Mouse (Mus musculus) embryonic facial prominence, embryonic 13.5 days (tissue): ENCODE data around the gene Pde4a. TPM values are rescaled to one million over a fixed set of nuclear protein-coding genes. Genes with fewer than 3 reads are reported as not detected.

ENCODE experiments used
- ATAC-seq: fragments of 200-750 bp; cut with Nextera tagmentation; 2 replicates; pipeline ENCODE4 v1.8.0; 2017; ENCODE audit warnings: low read depth; ENCODE audit not compliant: insufficient number of reproducible peaks, insufficient read depth, low FRiP score, low TSS enrichment
- H3K27ac ChIP-seq: fragments of 300-500 bp; sonication (generic); 2 replicates; pipeline ENCODE4 v1.5.1; 2015; ENCODE audit warnings: moderate library complexity, mild to moderate bottlenecking, inconsistent platforms
- H3K27me3 ChIP-seq: fragments of 300-500 bp; sonication (generic); 2 replicates; pipeline ENCODE4 v1.6.1; 2015; ENCODE audit warnings: mild to moderate bottlenecking, inconsistent platforms
- H3K36me3 ChIP-seq: fragments of 300-500 bp; sonication (generic); 2 replicates; pipeline ENCODE4 v1.6.1; 2015; ENCODE audit warnings: mild to moderate bottlenecking, inconsistent platforms
- H3K4me1 ChIP-seq: fragments of 300-500 bp; sonication (generic); 2 replicates; pipeline ENCODE4 v1.6.1; 2015; ENCODE audit warnings: inconsistent platforms
- H3K4me2 ChIP-seq: fragments of 300-500 bp; sonication (generic); 2 replicates; pipeline ENCODE4 v1.6.1; 2015; ENCODE audit warnings: moderate library complexity, mild to moderate bottlenecking, inconsistent platforms
- H3K4me3 ChIP-seq: fragments of 300-500 bp; sonication (generic); 2 replicates; pipeline ENCODE4 v1.5.1; 2015; ENCODE audit warnings: mild to moderate bottlenecking, inconsistent platforms
- H3K9ac ChIP-seq: fragments of 300-500 bp; sonication (generic); 2 replicates; pipeline ENCODE4 v1.6.1; 2015; ENCODE audit warnings: mild to moderate bottlenecking, inconsistent platforms
- H3K9me3 ChIP-seq: fragments of 300-500 bp; sonication (generic); 2 replicates; pipeline ENCODE4 v1.6.1; 2016; ENCODE audit warnings: inconsistent platforms
- WGBS: fragments of 180-500 bp; shearing (Covaris S2); methylation state at CpG from one replicate; pipeline ENCODE4 v1.1.7; 2015; ENCODE audit warnings: mixed read lengths; 5-methylcytosine and 5-hydroxymethylcytosine counted together
- polyA plus RNA-seq: library from polyadenylated mRNA; unstranded; fragments of >200 nt; fragmentation: Nextera tagmentation; extraction: Ambion mirVana; gene quantifications from 2 replicates; pipeline ENCODE4 v1.2.1, GENCODE M21; 2015

Pde4a gene
- polyA plus RNA-seq, 1 experiment from 2014 or later = 4.9 TPM

- ATAC-seq = peak; percentile 43; the same call in 1 of the 2 replicates
- Histone ChIP-seq H3K4me3 (peak overlapping the region; percentile 12; the same call in 1 of the 2 replicates), H3K36me3 (no peaks in the 10 kb centered on the region), H3K27ac (peak overlapping the region; percentile 83), H3K27me3 (peaks cover 39% of the 10 kb centered on the region), H3K4me2 (peak overlapping the region; percentile 46), H3K9me3 (no peaks in the 10 kb centered on the region), H3K4me1 (peaks cover 51% of the 10 kb centered on the region), H3K9ac (peak overlapping the region; percentile 47; the same call in 1 of the 2 replicates)
- 4% methylated on average over 30 of the region's 30 CpGs for WGBS
Measured at GRCm38 (mm10) chr9:21168161-21169123, 2.9 kb downstream of the Pde4a start.

GRCm38 (mm10) chr9:21169157-21169556 is 3.6 kb downstream of the Pde4a start:
- Histone ChIP-seq H3K36me3 (no peaks in the 10 kb centered on the region), H3K9me3 (no peaks in the 10 kb centered on the region), H3K27me3 (peaks cover 32% of the 10 kb centered on the region), H3K9ac (no peak overlapping the region), H3K4me2 (peak overlapping the region; percentile 46; the same call in 1 of the 2 replicates), H3K4me1 (peaks cover 48% of the 10 kb centered on the region), H3K4me3 (no peak overlapping the region), H3K27ac (no peak overlapping the region)
- WGBS = 30% methylated on average over 1 of the region's 1 CpGs
- no peak for ATAC-seq

GRCm38 (mm10) chr9:21172364-21172763 is 6.8 kb downstream of the Pde4a start:
- H3K36me3 ChIP-seq = no peaks in the 10 kb centered on the region
- no peak for ATAC-seq
- H3K4me1 ChIP-seq = peaks cover 19% of the 10 kb centered on the region
- H3K27me3 ChIP-seq = 0 out of 2 replicates have a peak, but pooled peaks cover under 1% of the 10 kb centered on the region
- no peak overlapping the region for H3K4me2 ChIP-seq
- H3K9ac ChIP-seq = no peak overlapping the region
- H3K9me3 ChIP-seq = no peaks in the 10 kb centered on the region
- H3K4me3 ChIP-seq = no peak overlapping the region
- WGBS = 66% methylated on average over 6 of the region's 6 CpGs
- H3K27ac ChIP-seq = no peak overlapping the region

- H3K4me3 ChIP-seq = no peak overlapping the region
- H3K4me1 ChIP-seq = peaks cover 34% of the 10 kb centered on the region
- H3K9ac ChIP-seq = peak overlapping the region; percentile 22; the same call in 1 of the 2 replicates
- no peaks in the 10 kb centered on the region for H3K9me3 ChIP-seq
- WGBS = 43% methylated on average over 4 of the region's 4 CpGs
- peaks cover 42% of the 10 kb centered on the region for H3K27me3 ChIP-seq
- H3K4me2 ChIP-seq = no peak overlapping the region
- no peak overlapping the region; the same call in 1 of the 2 replicates for H3K27ac ChIP-seq
- no peak for ATAC-seq
- no peaks in the 10 kb centered on the region for H3K36me3 ChIP-seq
Measured at GRCm38 (mm10) chr9:21180402-21180801, 14.9 kb downstream of the Pde4a start.

GRCm38 (mm10) chr9:21180841-21181240 is 15.3 kb downstream of the Pde4a start:
- no peak for ATAC-seq
- peaks cover 34% of the 10 kb centered on the region for H3K4me1 ChIP-seq
- H3K4me2 ChIP-seq = no peak overlapping the region
- H3K27ac ChIP-seq = no peak overlapping the region
- H3K9ac ChIP-seq = peak overlapping the region; percentile 22; the same call in 1 of the 2 replicates
- 68% methylated on average over 1 of the region's 1 CpGs for WGBS
- no peak overlapping the region for H3K4me3 ChIP-seq
- peaks cover 47% of the 10 kb centered on the region for H3K27me3 ChIP-seq
- no peaks in the 10 kb centered on the region for H3K9me3 ChIP-seq
- H3K36me3 ChIP-seq = no peaks in the 10 kb centered on the region

- Histone ChIP-seq H3K4me2 (peak overlapping the region; percentile 53), H3K27ac (no peak overlapping the region), H3K4me3 (peak overlapping the region; percentile 33), H3K4me1 (peaks cover 34% of the 10 kb centered on the region), H3K9ac (peak overlapping the region; percentile 56), H3K9me3 (no peaks in the 10 kb centered on the region), H3K36me3 (no peaks in the 10 kb centered on the region), H3K27me3 (peaks cover 47% of the 10 kb centered on the region)
- WGBS = 5% methylated on average over 48 of the region's 48 CpGs
- ATAC-seq = no peak
Measured at GRCm38 (mm10) chr9:21181421-21182220, 16.1 kb downstream of the Pde4a start.

GRCm38 (mm10) chr9:21183421-21183820 is 17.9 kb downstream of the Pde4a start:
- Histone ChIP-seq H3K27ac (no peak overlapping the region), H3K4me2 (peak overlapping the region; percentile 60; the same call in 1 of the 2 replicates), H3K36me3 (no peaks in the 10 kb centered on the region), H3K4me1 (peaks cover 34% of the 10 kb centered on the region), H3K27me3 (peaks cover 47% of the 10 kb centered on the region), H3K4me3 (0 out of 2 replicates have a peak overlapping the region, but pooled peaks have one; percentile 38), H3K9me3 (no peaks in the 10 kb centered on the region), H3K9ac (0 out of 2 replicates have a peak overlapping the region, but pooled peaks have one; percentile 68)
- WGBS = 81% methylated on average over 6 of the region's 6 CpGs
- no peak for ATAC-seq

GRCm38 (mm10) chr9:21183905-21184413 is 18.4 kb downstream of the Pde4a start:
- Histone ChIP-seq H3K4me1 (peaks cover 34% of the 10 kb centered on the region), H3K4me3 (peak overlapping the region; percentile 38), H3K27me3 (peaks cover 47% of the 10 kb centered on the region), H3K9me3 (no peaks in the 10 kb centered on the region), H3K9ac (peak overlapping the region; percentile 68), H3K27ac (no peak overlapping the region), H3K36me3 (no peaks in the 10 kb centered on the region), H3K4me2 (peak overlapping the region; percentile 60)
- WGBS = 7% methylated on average over 34 of the region's 34 CpGs
- no peak for ATAC-seq

GRCm38 (mm10) chr9:21184733-21185132 is 19.2 kb downstream of the Pde4a start:
- ATAC-seq = no peak
- H3K4me2 ChIP-seq = no peak overlapping the region

GRCm38 (mm10) chr9:21185436-21185835 is 19.9 kb downstream of the Pde4a start:
- H3K9me3 ChIP-seq = no peaks in the 10 kb centered on the region
- WGBS = 86% methylated on average over 5 of the region's 5 CpGs
- peaks cover 30% of the 10 kb centered on the region for H3K4me1 ChIP-seq
- ATAC-seq = no peak
- H3K36me3 ChIP-seq = no peaks in the 10 kb centered on the region
- no peak overlapping the region for H3K4me2 ChIP-seq
- H3K27ac ChIP-seq = no peak overlapping the region
- peaks cover 47% of the 10 kb centered on the region for H3K27me3 ChIP-seq
- H3K4me3 ChIP-seq = no peak overlapping the region
- no peak overlapping the region for H3K9ac ChIP-seq

More at GRCm38 (mm10) chr9:21184733-21185132, 19.2 kb downstream of the Pde4a start:
- Histone ChIP-seq H3K27me3 (peaks cover 47% of the 10 kb centered on the region), H3K36me3 (no peaks in the 10 kb centered on the region), H3K4me1 (peaks cover 34% of the 10 kb centered on the region), H3K27ac (no peak overlapping the region), H3K9me3 (no peaks in the 10 kb centered on the region), H3K4me3 (no peak overlapping the region), H3K9ac (peak overlapping the region; percentile 68; the same call in 1 of the 2 replicates)
- 8% methylated on average over 2 of the region's 2 CpGs for WGBS

- no peak overlapping the region for H3K9ac ChIP-seq
- no peak overlapping the region for H3K4me3 ChIP-seq
- no peak for ATAC-seq
- peaks cover 8% of the 10 kb centered on the region for H3K27me3 ChIP-seq
- H3K4me1 ChIP-seq = peaks cover 2% of the 10 kb centered on the region
- H3K9me3 ChIP-seq = no peaks in the 10 kb centered on the region
- no peak overlapping the region for H3K27ac ChIP-seq
- no peaks in the 10 kb centered on the region for H3K36me3 ChIP-seq
- H3K4me2 ChIP-seq = no peak overlapping the region
- WGBS = 49% methylated on average over 7 of the region's 7 CpGs
Measured at GRCm38 (mm10) chr9:21189905-21190304, 24.4 kb downstream of the Pde4a start.
